9 mouse cellular contexts compared by ENCODE assay signal in genomic region chr10:80063877-80064650, GRCm38 (mm10). TPM values are rescaled to one million over a fixed set of nuclear protein-coding genes. Genes with fewer than 3 reads are reported as not detected.
DNase-seq lines count a peak whose midpoint lies in the region; ATAC-seq and TF ChIP-seq lines count a peak whose summit lies in the region.
"Had no signal": no experiment of that assay in that cellular context is flagged by ENCODE, and none has a peak within 500 bp of the region (broad histone marks: within the 10 kb centered on the region; RNA-seq: fewer than 3 reads in every experiment).

No protein-coding gene starts in this region.

- WGBS in kidney, postnatal 0 days = 76% methylated on average over 23 of the region's 23 CpGs
- WGBS in intestine, postnatal 0 days = 79% methylated on average over 23 of the region's 23 CpGs

- no peaks in the 10 kb centered on the region for H3K4me1 ChIP-seq in kidney, postnatal 0 days (replicated peaks; ENCODE audit: insufficient read depth, low read length)
- H3K4me1 ChIP-seq in intestine, postnatal 0 days (replicated peaks; ENCODE audit: control insufficient read depth, insufficient read depth, low read length) = no peaks in the 10 kb centered on the region

- peak overlapping the region; percentile 4; the same call in 1 of the 2 replicates for H3K9ac ChIP-seq in kidney, postnatal 0 days (ENCODE audit: low read depth, low read length)
- H3K9ac ChIP-seq in intestine, postnatal 0 days (ENCODE audit: low read depth, low read length) = no peak overlapping the region

- TF ChIP-seq CTCF in kidney, postnatal 0 days (IDR thresholded peaks at IDR 0.05; ENCODE audit: low read depth) = peak; percentile 48
- peak; percentile 42 for TF ChIP-seq CTCF in intestine, postnatal 0 days (IDR thresholded peaks at IDR 0.05; ENCODE audit: low read depth)

- ATAC-seq in kidney, postnatal 0 days (replicated peaks; ENCODE audit: low FRiP score, low read depth) = no peak
- no peak for ATAC-seq in intestine, postnatal 0 days
- no peak for ATAC-seq in cerebellum, adult (ENCODE audit: insufficient number of reproducible peaks, low FRiP score, low TSS enrichment)

- no peak overlapping the region for H3K4me2 ChIP-seq in kidney, postnatal 0 days (ENCODE audit: low read length)
- no peak overlapping the region for H3K4me2 ChIP-seq in intestine, postnatal 0 days (replicated peaks; ENCODE audit: low read depth)

- no peak overlapping the region for H3K4me3 ChIP-seq in kidney, postnatal 0 days (replicated peaks; ENCODE audit: low read depth, low read length)
- H3K4me3 ChIP-seq in intestine, postnatal 0 days (ENCODE audit: low read depth, low read length) = no peak overlapping the region

- no peak overlapping the region for H3K27ac ChIP-seq in kidney, postnatal 0 days
- H3K27ac ChIP-seq in intestine, postnatal 0 days (ENCODE audit: low read depth, low read length) = no peak overlapping the region

- no peaks in the 10 kb centered on the region for H3K9me3 ChIP-seq in kidney, postnatal 0 days (replicated peaks; ENCODE audit: low read length)
- H3K9me3 ChIP-seq in intestine, postnatal 0 days (ENCODE audit: control insufficient read depth) = no peaks in the 10 kb centered on the region

- H3K36me3 ChIP-seq in kidney, postnatal 0 days (ENCODE audit: insufficient read depth, low read length) = peaks cover 33% of the 10 kb centered on the region
- peaks cover 91% of the 10 kb centered on the region for H3K36me3 ChIP-seq in intestine, postnatal 0 days (ENCODE audit: control insufficient read depth, insufficient read depth)

- DNase-seq in kidney, postnatal 0 days (ENCODE audit: low spot score) = no peak
- no peak for DNase-seq in kidney, adult 9 months
- peak; percentile 53 for DNase-seq in testis, postnatal 10 days (ENCODE audit: low spot score)
- no peak for DNase-seq in testis, postnatal 14 days (ENCODE audit: low spot score)
- DNase-seq in layer of hippocampus, postnatal 14 days (ENCODE audit: low spot score in 2 of 2) = no peak
- DNase-seq: layer of hippocampus, adult 9-11 months; lung, adult 2 months had no signal

- H3K27me3 ChIP-seq in kidney, postnatal 0 days (ENCODE audit: insufficient read depth, low read length) = no peaks in the 10 kb centered on the region
- no peaks in the 10 kb centered on the region for H3K27me3 ChIP-seq in intestine, postnatal 0 days (replicated peaks; ENCODE audit: control insufficient read depth, insufficient read depth, low read length)

RNA-seq across cellular contexts. Expression of gene Gpx4, which starts 17.1 kb away (rescaled TPM):
- polyA plus RNA-seq in kidney, postnatal 0 days (2015; fragmentation: Nextera tagmentation; extraction: Ambion mirVana) = 901 and 946 TPM in 2 replicates
- 1,519 and 1,523 TPM in 2 replicates for polyA plus RNA-seq in intestine, postnatal 0 days (2015; fragmentation: Nextera tagmentation; extraction: Ambion mirVana)
- total RNA-seq in layer of hippocampus, postnatal 14 days (2021) = 100 to 1,000 TPM; 456 to 501 TPM

RNA-seq across cellular contexts. Expression of gene Polr2e, which starts 24.5 kb away (rescaled TPM):
- polyA plus RNA-seq in kidney, postnatal 0 days (2015; fragmentation: Nextera tagmentation; extraction: Ambion mirVana) = 208 and 210 TPM in 2 replicates
- polyA plus RNA-seq in intestine, postnatal 0 days (2015; fragmentation: Nextera tagmentation; extraction: Ambion mirVana) = 90.0 and 98.5 TPM in 2 replicates
- 10 to 100 TPM; 74.1 to 74.3 TPM for total RNA-seq in layer of hippocampus, postnatal 14 days (2021)

RNA-seq across cellular contexts. Expression of gene Sbno2, which starts 41.3 kb away (rescaled TPM):
- 9.6 and 10.5 TPM in 2 replicates for polyA plus RNA-seq in kidney, postnatal 0 days (2015; fragmentation: Nextera tagmentation; extraction: Ambion mirVana)
- polyA plus RNA-seq in intestine, postnatal 0 days (2015; fragmentation: Nextera tagmentation; extraction: Ambion mirVana) = 9.8 and 11.1 TPM in 2 replicates
- total RNA-seq in layer of hippocampus, postnatal 14 days (2021) = 10 to 100 TPM; 19.8 to 21.3 TPM

RNA-seq across cellular contexts. Expression of gene Arhgap45, which starts 47.6 kb away (rescaled TPM):
- polyA plus RNA-seq in kidney, postnatal 0 days (2015; fragmentation: Nextera tagmentation; extraction: Ambion mirVana) = 4.0 and 4.6 TPM in 2 replicates
- polyA plus RNA-seq in intestine, postnatal 0 days (2015; fragmentation: Nextera tagmentation; extraction: Ambion mirVana) = 1.2 and 1.3 TPM in 2 replicates
- 1 to 10 TPM; 3.8 to 3.9 TPM for total RNA-seq in layer of hippocampus, postnatal 14 days (2021)

RNA-seq across cellular contexts. Expression of gene Stk11, which starts 51.5 kb away (rescaled TPM):
- polyA plus RNA-seq in kidney, postnatal 0 days (2015; fragmentation: Nextera tagmentation; extraction: Ambion mirVana) = 14.2 and 15.1 TPM in 2 replicates
- polyA plus RNA-seq in intestine, postnatal 0 days (2015; fragmentation: Nextera tagmentation; extraction: Ambion mirVana) = 11.7 and 12.4 TPM in 2 replicates
- total RNA-seq in layer of hippocampus, postnatal 14 days (2021) = 10 to 100 TPM; 89.2 to 90.7 TPM
